Mouse (Mus musculus) myocyte (in vitro differentiated cells): ENCODE data around the gene Pomt2. TPM values are rescaled to one million over a fixed set of nuclear protein-coding genes. Genes with fewer than 3 reads are reported as not detected.

ENCODE experiments used
- H3K27me3 ChIP-seq: one replicate; pipeline ENCODE4 v1.6.1; 2011; ENCODE audit not compliant: control insufficient read depth, insufficient read depth, insufficient read length
- H3K36me3 ChIP-seq: one replicate; pipeline ENCODE4 v1.6.1; 2011; ENCODE audit not compliant: control insufficient read depth, insufficient read depth
- H3K4me2 ChIP-seq: one replicate; pipeline ENCODE4 v1.6.1; 2011; ENCODE audit warnings: low read depth, control low read depth
- H3K4me3 ChIP-seq: one replicate; pipeline ENCODE4 v1.5.1; 2011; ENCODE audit warnings: mild to moderate bottlenecking, control low read depth, moderate library complexity
- H3K79me2 ChIP-seq: one replicate; pipeline ENCODE4 v1.6.1; 2011; ENCODE audit not compliant: control insufficient read depth, insufficient read depth
- H3ac ChIP-seq: one replicate; pipeline ENCODE4 v1.6.1; 2011; ENCODE audit not compliant: control insufficient read depth, insufficient read length
- CEBPB ChIP-seq: IDR thresholded peaks from 2 replicates; pipeline ENCODE4 v1.6.1; 2011; ENCODE audit warnings: mild to moderate bottlenecking, moderate library complexity; ENCODE audit not compliant: poor library complexity, insufficient read depth, severe bottlenecking
- E2F4 ChIP-seq: IDR thresholded peaks from one replicate; pipeline ENCODE4 v1.6.1; 2011; ENCODE audit warnings: mild to moderate bottlenecking, control low read depth, moderate library complexity; ENCODE audit not compliant: insufficient read depth
- MAX ChIP-seq: IDR thresholded peaks from one replicate; pipeline ENCODE4 v1.6.1; 2011; ENCODE audit warnings: low read depth, mild to moderate bottlenecking, control low read depth
- MYOD1 ChIP-seq, 3 experiments: IDR thresholded peaks; one replicate each; pipeline ENCODE4 v1.6.1; 2011; ENCODE audit warnings: control low read depth in 2 of 3, low read depth in 2 of 3, mild to moderate bottlenecking in 2 of 3, moderate library complexity in 1 of 3; ENCODE audit not compliant: insufficient read length in 2 of 3, control insufficient read depth in 1 of 3
- MYOG ChIP-seq, 3 experiments: IDR thresholded peaks; one replicate each; pipeline ENCODE4 v1.6.1; 2011; ENCODE audit warnings: control low read depth in 2 of 3, low read depth in 2 of 3, mild to moderate bottlenecking in 2 of 3; ENCODE audit not compliant: insufficient read length in 2 of 3, control insufficient read depth in 1 of 3, insufficient read depth in 1 of 3
- POLR2A ChIP-seq: IDR thresholded peaks from one replicate; pipeline ENCODE4 v1.6.1; 2011; ENCODE audit warnings: low read depth, mild to moderate bottlenecking, control low read depth, moderate library complexity; ENCODE audit not compliant: insufficient read length
- POLR2AphosphoS2 ChIP-seq: IDR thresholded peaks from one replicate; pipeline ENCODE4 v1.6.1; 2011; ENCODE audit warnings: low read depth, control low read depth; ENCODE audit not compliant: insufficient read length
- REST ChIP-seq: IDR thresholded peaks from one replicate; pipeline ENCODE4 v1.6.1; 2011; ENCODE audit warnings: mild to moderate bottlenecking, control low read depth, moderate library complexity; ENCODE audit not compliant: insufficient read depth, insufficient read length
- SRF ChIP-seq: IDR thresholded peaks from one replicate; pipeline ENCODE4 v1.6.1; 2011; ENCODE audit warnings: low read depth; ENCODE audit not compliant: control insufficient read depth, insufficient read length
- TCF12 ChIP-seq: IDR thresholded peaks from one replicate; pipeline ENCODE4 v1.6.1; 2011; ENCODE audit warnings: mild to moderate bottlenecking, control low read depth; ENCODE audit not compliant: poor library complexity, insufficient read depth, severe bottlenecking
- TCF3 ChIP-seq: IDR thresholded peaks from one replicate; pipeline ENCODE4 v1.6.1; 2011; ENCODE audit warnings: low read depth, control low read depth; ENCODE audit not compliant: insufficient read length
- USF1 ChIP-seq: IDR thresholded peaks from one replicate; pipeline ENCODE4 v1.6.1; 2011; ENCODE audit warnings: low read depth, mild to moderate bottlenecking, control low read depth, moderate library complexity
- polyA plus RNA-seq: library from polyadenylated mRNA; unstranded; fragments of >200 nt; fragmentation: generic; extraction: Trizol; gene quantifications from one replicate; pipeline ENCODE4 v1.2.1, GENCODE M21; 2012; ENCODE audit warnings: missing spikeins

The Pomt2 gene
- polyA plus RNA-seq, 1 experiment, result 11.1 TPM

DNA sequence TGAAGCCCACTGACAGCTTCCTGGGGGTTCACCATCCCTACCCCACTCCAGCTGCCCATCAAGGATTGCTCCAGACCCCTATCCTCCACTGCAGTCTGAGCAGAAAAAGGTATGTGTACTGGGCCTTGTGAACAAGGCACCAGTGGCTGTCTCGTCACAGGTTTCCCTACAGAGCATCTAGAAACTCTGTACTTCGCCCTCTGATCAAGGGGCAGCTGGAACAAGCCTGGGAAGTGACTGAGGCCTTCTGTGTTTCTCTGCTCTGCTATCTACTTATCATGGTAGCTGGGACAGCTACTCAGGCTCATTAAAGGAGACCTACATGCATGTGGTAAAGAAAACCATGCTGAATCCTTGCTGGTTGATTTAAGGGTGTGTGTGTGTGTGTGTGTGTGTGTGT lies 58.1 kb downstream of the Pomt2 start:
- H3K36me3 ChIP-seq, result no peaks in the 10 kb centered on the region
- no peak overlapping the region for H3ac ChIP-seq
- H3K4me2 ChIP-seq, result no peak overlapping the region
- TF ChIP-seq CEBPB, result no peak
- TF ChIP-seq TCF12, result no peak
- TF ChIP-seq TCF3, result no peak
- TF ChIP-seq MYOD1 (IDR thresholded peaks at IDR 0.05; ENCODE audit: control insufficient read depth in 1 of 3, insufficient read length in 2 of 3, low read depth in 2 of 3), result no peak
- TF ChIP-seq E2F4, result no peak
- TF ChIP-seq SRF, result no peak
- no peak for TF ChIP-seq POLR2A
- no peak for TF ChIP-seq POLR2AphosphoS2
- TF ChIP-seq MAX, result no peak
- no peak for TF ChIP-seq REST
- no peak for TF ChIP-seq MYOG (IDR thresholded peaks at IDR 0.05; ENCODE audit: control insufficient read depth in 1 of 3, insufficient read depth in 1 of 3, insufficient read length in 2 of 3, low read depth in 2 of 3)
- H3K27me3 ChIP-seq, result peaks cover 30% of the 10 kb centered on the region
- no peak overlapping the region for H3K4me3 ChIP-seq
- H3K79me2 ChIP-seq, result no peaks in the 10 kb centered on the region

DNA sequence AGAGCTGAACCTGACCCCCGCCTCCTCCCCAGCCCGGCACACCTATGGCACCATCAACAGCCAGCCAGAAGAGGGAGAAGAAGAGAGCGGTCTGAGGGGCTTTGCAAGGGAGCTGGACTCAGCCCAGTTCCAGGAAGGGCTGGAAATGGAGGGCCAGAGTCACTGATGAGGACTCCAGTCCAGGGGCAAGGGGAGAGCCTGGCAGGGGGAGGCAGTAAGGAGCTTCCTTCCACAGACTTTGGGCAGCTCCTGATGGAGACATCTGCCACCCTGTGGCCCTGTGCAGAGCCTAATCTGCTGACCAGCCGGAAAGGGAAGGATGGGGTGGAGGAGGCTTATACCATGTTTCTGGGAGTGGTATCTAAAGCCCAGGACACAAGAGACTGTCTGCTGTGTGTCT lies 58.5 kb downstream of the Pomt2 start:
- Histone ChIP-seq H3K4me3 (no peak overlapping the region), H3K79me2 (no peaks in the 10 kb centered on the region), H3ac (no peak overlapping the region), H3K27me3 (peaks cover 30% of the 10 kb centered on the region), H3K36me3 (no peaks in the 10 kb centered on the region), H3K4me2 (no peak overlapping the region)
- TF ChIP-seq CEBPB, result no peak
- no peak for TF ChIP-seq MAX
- TF ChIP-seq POLR2A, result no peak
- no peak for TF ChIP-seq TCF3
- TF ChIP-seq SRF, result no peak
- no peak for TF ChIP-seq POLR2AphosphoS2
- no peak for TF ChIP-seq MYOD1 (IDR thresholded peaks at IDR 0.05; ENCODE audit: control insufficient read depth in 1 of 3, insufficient read length in 2 of 3, low read depth in 2 of 3)
- no peak for TF ChIP-seq TCF12
- TF ChIP-seq REST, result no peak
- TF ChIP-seq MYOG (IDR thresholded peaks at IDR 0.05; ENCODE audit: control insufficient read depth in 1 of 3, insufficient read depth in 1 of 3, insufficient read length in 2 of 3, low read depth in 2 of 3), result no peak
- no peak for TF ChIP-seq E2F4
- TF ChIP-seq USF1, result no peak

DNA sequence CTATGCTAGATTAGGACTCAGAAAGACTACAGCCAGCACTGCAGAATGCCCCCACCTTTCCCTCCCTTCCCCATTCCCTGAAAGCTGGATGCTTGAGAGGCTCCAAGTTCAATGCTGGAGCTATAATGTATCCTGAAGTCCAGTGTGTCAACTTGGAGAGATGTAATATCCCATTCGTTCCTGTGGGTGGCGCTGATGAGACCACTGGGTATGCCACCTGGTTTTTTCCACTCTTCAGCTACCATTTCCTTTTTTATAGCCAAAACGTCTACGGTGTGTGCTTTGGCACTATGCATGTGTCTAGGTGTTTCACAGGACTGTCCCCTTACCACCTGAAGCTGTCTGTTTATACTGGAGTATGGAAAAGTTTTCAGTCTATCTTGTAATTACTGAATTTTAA lies 59.4 kb downstream of the Pomt2 start:
- no peak overlapping the region for H3K4me3 ChIP-seq
- TF ChIP-seq MYOD1 (IDR thresholded peaks at IDR 0.05; ENCODE audit: control insufficient read depth in 1 of 3, insufficient read length in 2 of 3, low read depth in 2 of 3), result no peak
- H3K27me3 ChIP-seq, result peaks cover 27% of the 10 kb centered on the region
- no peaks in the 10 kb centered on the region for H3K79me2 ChIP-seq
- H3ac ChIP-seq, result no peak overlapping the region
- no peaks in the 10 kb centered on the region for H3K36me3 ChIP-seq
- no peak overlapping the region for H3K4me2 ChIP-seq

DNA sequence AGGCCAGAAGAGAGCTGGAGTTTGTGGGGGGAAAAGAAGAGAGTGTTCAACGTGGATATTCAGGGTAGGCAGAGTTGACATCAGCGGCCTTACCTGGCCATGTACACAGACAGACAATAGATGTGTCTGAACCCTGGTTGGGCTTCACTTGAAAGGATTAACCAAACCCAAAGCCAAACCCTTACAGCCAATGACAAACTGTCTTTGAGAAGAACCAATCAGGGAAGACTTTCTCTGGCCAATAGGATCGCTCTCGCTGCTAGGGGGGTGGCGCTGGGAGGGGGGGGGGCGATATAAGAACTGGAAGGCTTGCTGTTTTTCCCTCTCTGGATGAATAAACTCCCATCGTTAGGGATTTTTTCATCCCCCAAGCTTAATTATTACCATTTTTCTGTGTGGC lies 60.5 kb downstream of the Pomt2 start:
- no peak overlapping the region for H3K4me3 ChIP-seq
- H3K79me2 ChIP-seq, result no peaks in the 10 kb centered on the region
- no peak for TF ChIP-seq SRF
- TF ChIP-seq MAX, result no peak
- TF ChIP-seq POLR2A, result no peak
- TF ChIP-seq TCF12, result no peak
- TF ChIP-seq TCF3, result no peak
- no peak for TF ChIP-seq CEBPB
- no peak for TF ChIP-seq MYOG (IDR thresholded peaks at IDR 0.05; ENCODE audit: control insufficient read depth in 1 of 3, insufficient read depth in 1 of 3, insufficient read length in 2 of 3, low read depth in 2 of 3)
- TF ChIP-seq USF1, result no peak
- TF ChIP-seq REST, result no peak
- no peak for TF ChIP-seq E2F4
- no peak for TF ChIP-seq POLR2AphosphoS2
- TF ChIP-seq MYOD1 (IDR thresholded peaks at IDR 0.05; ENCODE audit: control insufficient read depth in 1 of 3, insufficient read length in 2 of 3, low read depth in 2 of 3), result no peak
- H3K27me3 ChIP-seq, result peaks cover 30% of the 10 kb centered on the region
- H3K36me3 ChIP-seq, result no peaks in the 10 kb centered on the region
- H3K4me2 ChIP-seq, result no peak overlapping the region
- no peak overlapping the region for H3ac ChIP-seq

DNA sequence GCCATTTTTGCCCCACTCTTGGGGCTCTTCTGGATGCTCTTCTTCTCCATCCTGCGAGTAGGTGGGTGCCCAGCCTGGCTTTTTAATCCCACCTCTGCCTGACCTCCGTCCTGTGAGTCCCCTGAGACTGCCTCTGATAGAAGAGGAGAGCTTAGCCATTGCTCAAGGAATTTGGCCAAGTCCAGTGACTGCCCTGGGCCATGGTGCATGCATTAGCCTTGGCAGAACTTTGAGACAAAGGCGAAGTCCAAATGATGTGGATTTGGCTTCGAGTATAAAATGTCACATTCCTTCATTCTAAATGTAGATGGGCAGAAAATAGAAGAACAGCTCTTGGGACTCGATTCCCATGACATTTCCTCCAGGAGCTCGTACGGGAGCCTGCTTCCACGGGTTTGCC lies 65.0 kb downstream of the Pomt2 start:
- Histone ChIP-seq H3K79me2 (no peaks in the 10 kb centered on the region), H3K36me3 (no peaks in the 10 kb centered on the region), H3ac (no peak overlapping the region), H3K4me2 (no peak overlapping the region), H3K4me3 (no peak overlapping the region), H3K27me3 (peaks cover 37% of the 10 kb centered on the region)
- no peak for TF ChIP-seq MAX
- no peak for TF ChIP-seq POLR2A
- no peak for TF ChIP-seq POLR2AphosphoS2
